10 mouse cellular contexts compared by ENCODE assay signal in genomic region chr3:129202871-129203740, GRCm38 (mm10). TPM values are rescaled to one million over a fixed set of nuclear protein-coding genes. Genes with fewer than 3 reads are reported as not detected.
DNase-seq lines count a peak whose midpoint lies in the region; ATAC-seq lines count a peak whose summit lies in the region.
"Had no signal": no experiment of that assay in that cellular context is flagged by ENCODE, and none has a peak within 500 bp of the region (broad histone marks: within the 10 kb centered on the region; RNA-seq: fewer than 3 reads in every experiment).

No protein-coding gene starts in this region.

- no peak for DNase-seq in heart, adult 11 months
- DNase-seq in ES-CJ7 (ENCODE audit: low read depth, low spot score), result peak; percentile 55
- DNase-seq in ovary, adult 18-20 months (ENCODE audit: low spot score), result no peak
- DNase-seq in adrenal gland, postnatal 14 days, result no peak
- DNase-seq in spleen, postnatal 4 days (ENCODE audit: low spot score in 2 of 2), result no peak

- H3K27ac ChIP-seq in heart, embryonic 13.5 days (replicated peaks), result no peak overlapping the region
- H3K27ac ChIP-seq in forebrain, embryonic 12.5 days, result no peak overlapping the region
- peak overlapping the region; percentile 36 for H3K27ac ChIP-seq in midbrain, embryonic 13.5 days

- no peaks in the 10 kb centered on the region for H3K36me3 ChIP-seq in heart, embryonic 13.5 days
- no peaks in the 10 kb centered on the region for H3K36me3 ChIP-seq in forebrain, embryonic 12.5 days (replicated peaks)
- H3K36me3 ChIP-seq in midbrain, embryonic 13.5 days, result no peaks in the 10 kb centered on the region

- H3K4me2 ChIP-seq in heart, embryonic 13.5 days, result peak overlapping the region; percentile 92
- peak overlapping the region; percentile 1; the same call in 1 of the 2 replicates for H3K4me2 ChIP-seq in forebrain, embryonic 12.5 days
- H3K4me2 ChIP-seq in midbrain, embryonic 13.5 days (replicated peaks), result peak overlapping the region; percentile 73

- WGBS in heart, embryonic 13.5 days, result 3% methylated on average over 36 of the region's 36 CpGs
- WGBS in forebrain, embryonic 12.5 days, result under 1% methylated on average over 36 of the region's 36 CpGs
- WGBS in midbrain, embryonic 13.5 days, result under 1% methylated on average over 36 of the region's 36 CpGs

- H3K27me3 ChIP-seq in heart, embryonic 13.5 days (replicated peaks), result peaks cover 95% of the 10 kb centered on the region
- peaks cover 90% of the 10 kb centered on the region for H3K27me3 ChIP-seq in forebrain, embryonic 12.5 days
- peaks cover 92% of the 10 kb centered on the region for H3K27me3 ChIP-seq in midbrain, embryonic 13.5 days
- H3K27me3 ChIP-seq: CH12.LX had no signal

- no peak for ATAC-seq in heart, embryonic 13.5 days (ENCODE audit: extremely low read depth, insufficient number of reproducible peaks, low FRiP score, low TSS enrichment)
- ATAC-seq in forebrain, embryonic 12.5 days (ENCODE audit: low FRiP score), result no peak
- ATAC-seq in midbrain, embryonic 13.5 days, result no peak

- peaks cover 39% of the 10 kb centered on the region for H3K4me1 ChIP-seq in heart, embryonic 13.5 days
- peaks cover 32% of the 10 kb centered on the region for H3K4me1 ChIP-seq in forebrain, embryonic 12.5 days
- peaks cover 29% of the 10 kb centered on the region for H3K4me1 ChIP-seq in midbrain, embryonic 13.5 days (replicated peaks)

- peak overlapping the region; percentile 56 for H3K4me3 ChIP-seq in heart, embryonic 13.5 days
- H3K4me3 ChIP-seq in forebrain, embryonic 12.5 days (replicated peaks), result peak overlapping the region; percentile 16
- H3K4me3 ChIP-seq in midbrain, embryonic 13.5 days (replicated peaks), result peak overlapping the region; percentile 44
- H3K4me3 ChIP-seq: erythroblast, embryonic 14.5 days had no signal

- no peak overlapping the region for H3K9ac ChIP-seq in heart, embryonic 13.5 days
- H3K9ac ChIP-seq in forebrain, embryonic 12.5 days, result no peak overlapping the region
- H3K9ac ChIP-seq in midbrain, embryonic 13.5 days (replicated peaks), result peak overlapping the region; percentile 60

- no peaks in the 10 kb centered on the region for H3K9me3 ChIP-seq in heart, embryonic 13.5 days
- H3K9me3 ChIP-seq in forebrain, embryonic 12.5 days, result no peaks in the 10 kb centered on the region
- no peaks in the 10 kb centered on the region for H3K9me3 ChIP-seq in midbrain, embryonic 13.5 days

RNA-seq across cellular contexts. Expression of gene Pitx2, which starts 3.4 kb away (rescaled TPM):
- 29.2 and 30.1 TPM in 2 replicates for polyA plus RNA-seq in heart, embryonic 13.5 days (2015; fragmentation: Nextera tagmentation; extraction: Ambion mirVana)
- polyA plus RNA-seq in forebrain, embryonic 12.5 days (2016; fragmentation: Nextera tagmentation; extraction: Ambion mirVana), result 15.9 and 28.3 TPM in 2 replicates
- 59.2 and 101 TPM in 2 replicates for polyA plus RNA-seq in midbrain, embryonic 13.5 days (2015; fragmentation: Nextera tagmentation; extraction: Ambion mirVana)
- total RNA-seq in adrenal gland, postnatal 14 days (2021), result 0.41 TPM in 1 of 2 replicates, not detected in the other
- total RNA-seq: CH12.LX had no signal
- polyA plus RNA-seq: erythroblast, embryonic 14.5 days had no signal

Comparison
In these comparisons a context has a peak if more than half of its experiments do, and no peak if none do; other contexts are left out.
1. H3K4me2 ChIP-seq: peak in every context shown above with its lines; median percentile 92 in heart, embryonic 13.5 days; 73 in midbrain, embryonic 13.5 days; 1 in forebrain, embryonic 12.5 days.